Mouse (Mus musculus): Measurements from ENCODE around the gene Csf3r. TPM values are rescaled to one million over a fixed set of nuclear protein-coding genes. Genes with fewer than 3 reads are reported as not detected.
"Not testable (repeated sequence)": the region's sequence is repeated elsewhere in the genome, so short reads cannot be mapped to it uniquely, and the experiment has no call there.

The Csf3r gene
- polyA plus RNA-seq (2016; fragmentation: Nextera tagmentation; extraction: Ambion mirVana) = 0.33 and 0.39 TPM in 2 replicates

DNA sequence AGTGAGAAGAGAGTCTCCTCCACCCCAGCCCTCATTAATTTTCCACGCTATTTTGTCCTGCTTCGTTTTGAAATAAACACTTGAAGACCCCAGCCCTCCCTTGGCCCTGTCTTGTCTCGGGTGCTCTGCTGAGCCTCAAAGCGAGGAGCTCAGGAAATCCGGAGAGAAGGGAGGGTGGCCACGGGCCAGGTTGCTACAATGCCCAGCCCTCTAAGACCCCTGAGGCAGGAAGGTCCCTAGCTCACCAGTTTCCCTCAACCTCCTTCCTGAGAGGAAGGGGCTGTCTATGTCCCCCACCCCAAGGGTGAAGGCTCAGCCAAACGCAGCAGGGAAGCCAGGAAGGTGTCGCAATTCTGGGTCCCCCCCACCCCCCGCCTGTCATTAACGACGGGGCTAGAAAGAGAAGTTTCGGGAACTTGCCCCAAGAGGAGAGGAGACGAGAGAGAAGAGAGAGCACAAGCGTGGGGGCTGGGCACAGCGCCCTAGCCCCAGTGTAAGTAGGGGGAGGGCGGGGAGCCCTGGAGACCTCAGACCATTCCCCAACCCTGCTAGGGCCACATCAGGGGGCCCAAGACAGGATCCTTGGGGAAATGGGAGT lies at the start of gene Csf3r:
TSS of gene Csf3r (plus strand) at position 248 of the 598 bp plus-strand sequence.
- no peak within 1 kb of the TSS for H3K27ac ChIP-seq
- H3K4me2 ChIP-seq = no peak within 1 kb of the TSS
- no peaks in the 10 kb centered on the region for H3K4me1 ChIP-seq (replicated peaks)
- no peaks in the 10 kb centered on the region for H3K9me3 ChIP-seq
- WGBS = 46% methylated on average over 16 of the region's 16 CpGs
- H3K36me3 ChIP-seq = no peaks in the 10 kb centered on the region
- H3K27me3 ChIP-seq = peaks cover 7% of the 10 kb centered on the region; the same call in 1 of the 2 replicates
- no peak within 1 kb of the TSS for H3K4me3 ChIP-seq (replicated peaks)
- ATAC-seq (ENCODE audit: insufficient number of reproducible peaks, insufficient read depth, low FRiP score, low TSS enrichment, low read depth) = no peak
- no peak within 1 kb of the TSS for H3K9ac ChIP-seq (replicated peaks)

DNA sequence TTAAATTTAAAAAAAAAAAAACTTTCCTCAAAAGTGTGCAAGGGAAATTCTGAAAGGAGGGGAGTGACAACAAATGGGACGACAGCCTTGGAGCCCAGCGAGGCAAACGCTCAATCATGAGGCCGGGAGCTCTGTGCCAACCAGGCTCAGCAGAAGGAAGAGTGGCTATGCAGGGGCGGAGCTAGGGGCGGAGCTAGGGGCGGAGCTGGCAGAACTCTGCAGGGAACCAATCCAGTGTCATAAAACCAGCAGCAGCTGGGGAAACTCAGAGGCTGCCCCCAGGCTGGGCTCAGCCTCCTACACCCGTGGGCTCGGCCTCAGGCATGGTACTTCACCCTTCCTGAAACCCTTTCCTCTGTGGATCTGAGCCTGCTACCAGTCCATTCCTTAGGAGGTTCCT lies 46.6 kb upstream of the Csf3r start:
- WGBS = 46% methylated on average over 9 of the region's 9 CpGs
- no peak overlapping the region for H3K4me3 ChIP-seq (replicated peaks)
- no peaks in the 10 kb centered on the region; the same call in 1 of the 2 replicates for H3K27me3 ChIP-seq
- no peak for ATAC-seq (ENCODE audit: insufficient number of reproducible peaks, insufficient read depth, low FRiP score, low TSS enrichment, low read depth)
- no peak overlapping the region for H3K9ac ChIP-seq (replicated peaks)
- no peak overlapping the region for H3K27ac ChIP-seq
- H3K9me3 ChIP-seq = peaks cover 5% of the 10 kb centered on the region; the same call in 1 of the 2 replicates
- no peak overlapping the region for H3K4me2 ChIP-seq
- H3K4me1 ChIP-seq (replicated peaks) = no peaks in the 10 kb centered on the region
- no peaks in the 10 kb centered on the region for H3K36me3 ChIP-seq

DNA sequence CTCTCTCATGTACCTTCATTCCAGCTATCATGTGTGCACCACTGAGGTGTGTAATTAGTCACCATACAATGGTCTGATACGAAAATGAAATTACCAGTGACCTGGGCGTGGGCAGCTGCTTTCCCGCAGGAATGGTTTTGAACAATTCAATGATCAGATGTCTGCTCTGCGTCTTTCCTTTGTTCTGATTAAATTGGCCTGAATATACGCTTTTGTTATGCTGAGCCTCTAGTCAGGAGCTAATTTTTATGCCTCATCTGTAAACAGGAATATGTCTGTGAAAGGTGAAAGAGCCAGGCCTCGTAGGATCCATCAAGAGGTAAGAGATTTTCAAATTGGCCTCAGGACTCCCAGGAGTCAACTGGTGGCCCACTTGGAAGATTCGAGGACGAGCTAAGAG lies 41.1 kb upstream of the Csf3r start:
- 0 out of 2 replicates have a peak, but pooled peaks cover 6% of the 10 kb centered on the region for H3K4me1 ChIP-seq (replicated peaks)
- 87% methylated on average over 8 of the region's 8 CpGs for WGBS
- H3K4me3 ChIP-seq (replicated peaks) = no peak overlapping the region
- no peak for ATAC-seq (ENCODE audit: insufficient number of reproducible peaks, insufficient read depth, low FRiP score, low TSS enrichment, low read depth)
- no peaks in the 10 kb centered on the region for H3K9me3 ChIP-seq
- no peaks in the 10 kb centered on the region for H3K36me3 ChIP-seq
- H3K27ac ChIP-seq = no peak overlapping the region
- H3K4me2 ChIP-seq = no peak overlapping the region
- peaks cover 8% of the 10 kb centered on the region for H3K27me3 ChIP-seq
- no peak overlapping the region for H3K9ac ChIP-seq (replicated peaks)

DNA sequence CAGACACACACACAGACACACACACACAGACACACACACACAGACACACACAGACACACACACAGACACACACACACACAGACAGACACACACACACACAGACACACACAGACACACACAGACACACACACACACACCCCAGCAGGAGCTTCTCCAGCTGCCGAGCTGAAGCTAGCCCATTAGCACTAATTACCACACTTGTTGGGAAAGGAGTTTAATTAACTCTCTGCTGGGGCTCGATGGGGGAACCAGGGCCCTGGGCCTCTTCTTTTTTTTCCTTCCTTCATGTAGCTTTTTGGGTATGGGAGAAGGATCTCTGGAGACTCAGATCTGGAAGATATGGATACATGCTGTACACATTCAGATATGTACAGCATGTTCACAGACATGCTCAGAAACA lies 38.6 kb upstream of the Csf3r start:
- H3K36me3 ChIP-seq; H3K4me2 ChIP-seq; ATAC-seq (ENCODE audit: insufficient number of reproducible peaks, insufficient read depth, low FRiP score, low TSS enrichment, low read depth); H3K9ac ChIP-seq (replicated peaks); H3K27ac ChIP-seq; H3K4me3 ChIP-seq (replicated peaks); H3K9me3 ChIP-seq; H3K4me1 ChIP-seq (replicated peaks): not testable (repeated sequence)
- H3K27me3 ChIP-seq = peaks cover 27% of the 10 kb centered on the region
- WGBS = 13% methylated on average over 2 of the region's 2 CpGs

DNA sequence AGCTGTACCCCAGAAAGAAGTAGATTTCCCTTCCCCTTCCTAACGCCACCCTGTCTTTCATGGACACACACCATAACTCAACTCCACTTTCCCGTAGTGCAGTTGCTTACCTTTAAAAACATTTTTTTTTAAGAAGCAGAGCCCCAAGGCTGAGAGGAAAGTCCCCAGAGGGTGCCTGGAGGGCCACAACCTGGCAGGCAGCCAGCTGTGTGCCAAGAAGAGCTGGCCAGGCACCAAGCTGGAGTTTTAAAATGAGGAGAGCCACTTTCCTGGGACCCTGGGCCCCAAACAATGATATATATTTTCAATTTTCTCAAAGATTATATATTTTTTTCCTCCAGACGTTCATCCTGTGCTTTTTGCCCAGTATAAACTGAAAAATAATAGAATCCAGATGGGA lies 37.3 kb upstream of the Csf3r start:
- peaks cover 30% of the 10 kb centered on the region for H3K27me3 ChIP-seq
- no peaks in the 10 kb centered on the region for H3K36me3 ChIP-seq
- no peaks in the 10 kb centered on the region for H3K9me3 ChIP-seq
- 56% methylated on average over 3 of the region's 3 CpGs for WGBS
- no peak overlapping the region for H3K27ac ChIP-seq
- no peak overlapping the region for H3K4me3 ChIP-seq (replicated peaks)
- no peak overlapping the region for H3K4me2 ChIP-seq
- 0 out of 2 replicates have a peak, but pooled peaks cover 6% of the 10 kb centered on the region for H3K4me1 ChIP-seq (replicated peaks)
- no peak for ATAC-seq (ENCODE audit: insufficient number of reproducible peaks, insufficient read depth, low FRiP score, low TSS enrichment, low read depth)
- no peak overlapping the region for H3K9ac ChIP-seq (replicated peaks)

DNA sequence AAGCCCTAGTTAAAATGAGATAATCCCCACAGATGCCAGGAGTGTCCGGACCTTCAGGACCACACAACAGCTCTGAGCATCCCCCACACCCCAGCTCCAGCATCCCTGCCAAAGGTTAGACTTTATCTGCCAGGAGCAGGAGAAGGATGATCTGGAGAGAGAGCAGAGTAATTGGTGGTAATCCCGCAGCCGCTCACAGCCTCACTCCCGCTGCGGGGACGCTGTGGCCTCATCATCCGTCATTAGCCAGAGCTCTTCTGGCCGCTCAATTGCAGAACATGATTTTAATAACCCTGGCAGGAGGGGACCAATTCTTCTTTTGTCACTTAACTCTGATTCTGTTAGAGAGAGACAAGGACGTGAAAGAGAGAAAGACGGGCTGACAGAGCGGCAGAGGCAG lies 35.3 kb upstream of the Csf3r start:
- no peak overlapping the region; the same call in 1 of the 2 replicates for H3K9ac ChIP-seq (replicated peaks)
- H3K27me3 ChIP-seq = peaks cover 35% of the 10 kb centered on the region
- H3K36me3 ChIP-seq = no peaks in the 10 kb centered on the region
- ATAC-seq (ENCODE audit: insufficient number of reproducible peaks, insufficient read depth, low FRiP score, low TSS enrichment, low read depth) = no peak
- no peak overlapping the region for H3K4me3 ChIP-seq (replicated peaks)
- no peak overlapping the region for H3K27ac ChIP-seq
- no peaks in the 10 kb centered on the region for H3K9me3 ChIP-seq
- WGBS = 52% methylated on average over 11 of the region's 11 CpGs
- H3K4me1 ChIP-seq (replicated peaks) = 0 out of 2 replicates have a peak, but pooled peaks cover 6% of the 10 kb centered on the region
- no peak overlapping the region for H3K4me2 ChIP-seq

DNA sequence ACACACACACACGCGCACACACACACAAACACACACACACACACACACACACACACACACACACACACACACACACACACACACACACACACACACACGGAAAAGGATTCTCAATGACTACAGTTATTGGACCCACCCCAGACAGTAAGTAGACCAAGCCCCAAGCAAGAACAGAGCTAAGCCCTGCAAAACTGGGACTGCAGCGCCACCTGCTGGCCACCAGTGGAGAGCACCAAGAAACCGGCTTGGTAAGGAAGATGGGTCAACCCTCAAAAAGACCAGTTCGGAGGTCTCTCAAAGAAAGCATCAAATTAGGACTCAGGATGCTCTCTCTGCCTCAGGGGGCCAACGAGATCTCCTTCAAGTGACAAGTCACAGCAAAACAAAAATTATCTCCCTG lies 34.2 kb upstream of the Csf3r start:
- Histone ChIP-seq H3K9ac (replicated peaks) (no peak overlapping the region), H3K4me1 (replicated peaks) (no peaks in the 10 kb centered on the region), H3K36me3 (no peaks in the 10 kb centered on the region), H3K27ac (no peak overlapping the region), H3K9me3 (no peaks in the 10 kb centered on the region), H3K4me2 (no peak overlapping the region), H3K27me3 (peaks cover 35% of the 10 kb centered on the region), H3K4me3 (replicated peaks) (no peak overlapping the region)
- no peak for ATAC-seq (ENCODE audit: insufficient number of reproducible peaks, insufficient read depth, low FRiP score, low TSS enrichment, low read depth)
- WGBS = 13% methylated on average over 5 of the region's 7 CpGs

DNA sequence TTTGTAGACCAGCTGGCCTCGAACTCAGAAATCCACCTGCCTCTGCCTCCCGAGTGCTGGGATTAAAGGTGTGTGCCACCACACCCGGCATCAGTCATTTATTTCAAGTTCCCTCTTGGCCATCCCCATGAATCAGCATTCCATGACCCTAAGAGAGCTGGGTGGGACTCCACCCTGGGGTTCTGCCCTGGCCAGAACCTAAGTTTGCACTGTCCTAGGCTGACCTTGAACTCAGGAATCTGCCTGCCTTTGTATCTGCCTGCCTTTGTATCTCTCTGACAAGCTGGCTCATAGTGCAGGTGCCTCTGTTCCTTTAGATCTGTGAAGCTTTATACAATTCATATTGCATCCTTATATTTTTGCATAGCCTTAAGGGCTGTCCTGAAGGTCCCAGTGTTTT lies 32.1 kb upstream of the Csf3r start:
- WGBS = 80% methylated on average over 3 of the region's 3 CpGs
- Histone ChIP-seq H3K36me3 (no peaks in the 10 kb centered on the region), H3K27ac (no peak overlapping the region), H3K4me3 (replicated peaks) (no peak overlapping the region), H3K9ac (replicated peaks) (no peak overlapping the region), H3K4me2 (no peak overlapping the region), H3K4me1 (replicated peaks) (no peaks in the 10 kb centered on the region), H3K27me3 (peaks cover 35% of the 10 kb centered on the region), H3K9me3 (peaks cover 3% of the 10 kb centered on the region; the same call in 1 of the 2 replicates)
- no peak for ATAC-seq (ENCODE audit: insufficient number of reproducible peaks, insufficient read depth, low FRiP score, low TSS enrichment, low read depth)

DNA sequence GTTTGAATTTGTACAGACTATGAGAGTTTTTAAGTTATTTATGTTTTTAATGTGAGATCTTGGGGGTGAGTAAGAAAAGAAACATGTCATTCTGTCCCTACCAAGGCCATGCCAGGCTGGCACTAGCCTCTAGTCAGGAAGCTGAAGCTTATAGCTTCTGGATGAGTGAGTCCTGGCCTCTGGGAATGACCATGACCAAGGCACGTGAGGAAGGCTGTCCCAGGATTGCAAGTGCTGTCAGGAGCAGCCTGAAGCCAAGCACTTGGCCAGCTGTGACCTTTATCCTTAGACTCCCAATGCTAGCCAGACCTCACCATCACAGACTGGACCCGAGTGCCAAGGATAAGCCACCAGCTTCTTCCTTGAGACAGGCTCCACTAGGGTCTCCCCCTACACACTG lies 31.4 kb upstream of the Csf3r start:
- no peak for ATAC-seq (ENCODE audit: insufficient number of reproducible peaks, insufficient read depth, low FRiP score, low TSS enrichment, low read depth)
- WGBS = 47% methylated on average over 2 of the region's 2 CpGs
- Histone ChIP-seq H3K27me3 (peaks cover 31% of the 10 kb centered on the region), H3K9ac (replicated peaks) (no peak overlapping the region), H3K4me1 (replicated peaks) (no peaks in the 10 kb centered on the region), H3K27ac (no peak overlapping the region), H3K36me3 (no peaks in the 10 kb centered on the region), H3K9me3 (peaks cover 10% of the 10 kb centered on the region; the same call in 1 of the 2 replicates), H3K4me3 (replicated peaks) (no peak overlapping the region), H3K4me2 (no peak overlapping the region)

DNA sequence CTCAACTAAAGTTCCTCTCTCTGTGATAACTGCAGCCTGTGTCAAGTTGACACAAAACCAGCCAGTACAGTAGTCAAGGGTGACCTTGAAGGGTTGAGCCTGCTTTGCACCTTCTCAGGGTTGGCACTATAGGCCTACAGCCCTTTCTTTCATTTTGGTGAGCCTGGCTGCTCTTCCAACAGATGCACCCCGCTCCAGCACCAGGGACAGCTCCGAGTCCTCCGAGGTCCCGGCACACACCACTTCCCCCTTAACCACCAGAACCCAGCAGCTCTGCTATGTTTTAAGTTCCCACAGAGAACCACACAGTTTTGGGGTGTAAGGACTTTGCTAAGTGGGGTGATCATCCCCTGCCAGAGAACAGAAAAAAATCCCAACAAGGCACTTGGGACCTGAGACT lies 27.8 kb upstream of the Csf3r start:
- WGBS = 11% methylated on average over 4 of the region's 4 CpGs
- Histone ChIP-seq H3K27ac (no peak overlapping the region), H3K27me3 (peaks cover 5% of the 10 kb centered on the region; the same call in 1 of the 2 replicates), H3K9me3 (peaks cover 19% of the 10 kb centered on the region; the same call in 1 of the 2 replicates), H3K4me2 (no peak overlapping the region), H3K4me3 (replicated peaks) (no peak overlapping the region), H3K4me1 (replicated peaks) (no peaks in the 10 kb centered on the region), H3K36me3 (no peaks in the 10 kb centered on the region), H3K9ac (replicated peaks) (no peak overlapping the region)
- ATAC-seq (ENCODE audit: insufficient number of reproducible peaks, insufficient read depth, low FRiP score, low TSS enrichment, low read depth) = no peak

DNA sequence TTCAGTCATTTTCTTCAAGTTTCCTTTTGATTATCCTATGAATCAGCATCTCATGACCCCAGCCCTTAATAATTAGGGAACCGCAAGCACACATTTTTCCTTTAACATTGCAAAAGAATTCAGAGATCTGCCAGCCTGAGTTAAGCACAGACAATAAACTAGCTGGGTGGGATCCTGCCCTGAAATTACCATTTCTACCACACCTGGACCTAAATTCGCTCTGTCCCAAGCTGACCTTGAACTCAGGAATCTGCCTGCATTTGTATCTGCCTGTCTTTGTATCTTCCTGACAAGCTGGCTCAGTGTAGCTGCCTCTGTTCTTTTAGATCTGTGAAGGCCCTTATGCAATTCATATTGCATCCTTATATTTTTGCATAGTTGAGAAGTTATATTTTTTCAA lies 26.5 kb upstream of the Csf3r start:
- no peak overlapping the region for H3K9ac ChIP-seq (replicated peaks)
- H3K36me3 ChIP-seq = no peaks in the 10 kb centered on the region
- 81% methylated on average over 2 of the region's 2 CpGs for WGBS
- no peak overlapping the region for H3K27ac ChIP-seq
- no peak overlapping the region for H3K4me2 ChIP-seq
- H3K4me1 ChIP-seq (replicated peaks) = no peaks in the 10 kb centered on the region
- no peak overlapping the region for H3K4me3 ChIP-seq (replicated peaks)
- ATAC-seq (ENCODE audit: insufficient number of reproducible peaks, insufficient read depth, low FRiP score, low TSS enrichment, low read depth) = no peak
- peaks cover 19% of the 10 kb centered on the region; the same call in 1 of the 2 replicates for H3K9me3 ChIP-seq
- peaks cover 5% of the 10 kb centered on the region; the same call in 1 of the 2 replicates for H3K27me3 ChIP-seq

All from limb, embryonic 12.5 days (tissue).